Comparison of ENCODE assay signal across 8 mouse cellular contexts in genomic region chr13:99837772-99838425, GRCm38 (mm10).
A peak's percentile ranks its signal among the peaks of the same experiment; 100 is the strongest.
DNase-seq lines count a peak whose midpoint lies in the region; ATAC-seq lines count a peak whose summit lies in the region.

No protein-coding gene starts in this region.

- no peaks in the 10 kb centered on the region for H3K27me3 ChIP-seq in hindbrain, embryonic 14.5 days (ENCODE audit: control insufficient read depth, insufficient read depth, low read length)

- no peak overlapping the region for H3K4me3 ChIP-seq in hindbrain, embryonic 14.5 days (replicated peaks; ENCODE audit: low read length)

- peak; percentile 88 for ATAC-seq in hindbrain, embryonic 14.5 days (ENCODE audit: low FRiP score)
- ATAC-seq in monocyte, adult 5-6 weeks (replicated peaks; ENCODE audit: insufficient number of reproducible peaks, low FRiP score, low TSS enrichment, poor library complexity, severe bottlenecking) = no peak

- H3K4me2 ChIP-seq in hindbrain, embryonic 14.5 days (replicated peaks) = peak overlapping the region; percentile 33

- peak overlapping the region; percentile 47; the same call in 1 of the 2 replicates for H3K9ac ChIP-seq in hindbrain, embryonic 14.5 days

- no peaks in the 10 kb centered on the region for H3K36me3 ChIP-seq in hindbrain, embryonic 14.5 days (replicated peaks; ENCODE audit: control insufficient read depth, insufficient read depth)

- DNase-seq in adrenal gland, adult (ENCODE audit: inconsistent age in 2 of 2, low spot score in 1 of 2) = peak; percentile 70 to 94
- peak; percentile 94 to 97 for DNase-seq in cerebellum, postnatal 10 days
- peak; percentile 73 to 89 for DNase-seq in frontal cortex, postnatal 36 days (ENCODE audit: low spot score in 2 of 2)
- peak; percentile 99 for DNase-seq in hindbrain, embryonic 14.5 days (ENCODE audit: low spot score)
- peak; percentile 55 to 76 for DNase-seq in layer of hippocampus, postnatal 36 days
- DNase-seq in lung, postnatal 36 days = peak; percentile 85
- DNase-seq in right cerebral cortex, postnatal 14 days = peak; percentile 84

- 26% methylated on average over 11 of the region's 11 CpGs for WGBS in hindbrain, embryonic 14.5 days

- H3K4me1 ChIP-seq in hindbrain, embryonic 14.5 days (replicated peaks; ENCODE audit: control insufficient read depth, insufficient read depth, low read length) = peaks cover 18% of the 10 kb centered on the region

- peak overlapping the region; percentile 40 for H3K27ac ChIP-seq in hindbrain, embryonic 14.5 days

- H3K9me3 ChIP-seq in hindbrain, embryonic 14.5 days (ENCODE audit: control insufficient read depth, low read length) = peaks cover 4% of the 10 kb centered on the region; the same call in 1 of the 2 replicates
